Mouse (Mus musculus) heart, adult 2 months (tissue): ENCODE measurements around the gene Mea1.

Experiments
- CTCF ChIP-seq: fragments of 200-600 bp; IDR thresholded peaks from 2 replicates; pipeline ENCODE4 v1.8.1; 2022; ENCODE audit warnings: antibody characterized with exemption, mild to moderate bottlenecking, moderate library complexity
- EP300 ChIP-seq: fragments of 200-500 bp; IDR thresholded peaks from 2 replicates; pipeline ENCODE4 v1.6.1; 2011; ENCODE audit warnings: low read depth, low read length, control low read depth; ENCODE audit not compliant: insufficient read depth
- POLR2A ChIP-seq: fragments of 200-500 bp; IDR thresholded peaks from 2 replicates; pipeline ENCODE4 v1.6.1; 2011; ENCODE audit warnings: mild to moderate bottlenecking, low read depth, low read length, control low read depth; ENCODE audit not compliant: insufficient read depth

DNA sequence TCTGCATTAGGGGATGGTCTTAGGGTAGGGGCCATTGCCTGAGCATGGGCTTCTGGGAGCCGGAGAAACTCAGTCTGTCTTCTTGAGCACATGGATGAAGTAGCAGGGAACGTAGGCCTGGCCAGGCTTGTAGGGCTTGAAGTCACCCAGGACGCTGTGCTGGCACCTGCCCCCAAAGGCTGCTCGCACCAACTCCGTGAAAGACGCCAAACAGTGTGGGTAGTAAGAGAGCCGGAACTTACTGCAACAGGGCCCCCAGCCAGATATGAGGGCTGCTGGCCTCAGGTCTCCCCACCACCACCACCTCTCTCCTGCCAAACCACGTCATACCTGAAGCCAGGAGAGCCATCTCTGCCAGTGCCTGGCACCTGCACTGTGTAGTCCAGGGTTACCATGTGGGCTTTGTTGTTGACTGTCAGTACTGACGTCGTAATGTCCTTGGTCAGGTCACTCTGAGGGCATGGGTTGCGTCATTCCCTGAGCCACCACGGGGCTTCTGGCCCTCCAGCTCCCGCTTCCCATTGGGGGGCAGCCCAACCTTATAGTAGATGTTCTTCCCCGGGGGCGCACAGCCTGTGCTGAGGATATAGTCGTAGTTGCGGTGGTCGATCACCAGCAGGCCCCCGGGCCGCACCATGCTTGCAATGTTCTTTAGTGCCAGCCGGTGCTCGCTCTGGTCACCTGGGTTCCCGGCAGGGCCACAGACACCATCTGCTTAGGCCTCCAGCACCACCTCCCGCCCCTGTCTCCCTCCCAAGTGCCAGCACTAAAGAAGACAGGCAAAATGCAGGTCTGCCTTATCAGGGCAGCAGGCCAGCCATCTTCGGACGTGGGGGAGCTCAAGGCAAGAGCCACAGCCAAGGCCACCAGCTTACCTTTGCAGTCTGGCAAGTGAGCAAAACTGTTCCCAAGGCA, 47.4 kb downstream of the Mea1 start:
- no peak for TF ChIP-seq CTCF
- no peak for TF ChIP-seq EP300
- no peak for TF ChIP-seq POLR2A
